Mouse (Mus musculus): ENCODE results near the gene Large1.
"Not testable (repeated sequence)": the region's sequence is repeated elsewhere in the genome, so short reads cannot be mapped to it uniquely, and the experiment has no call there.

Gene Large1

DNA sequence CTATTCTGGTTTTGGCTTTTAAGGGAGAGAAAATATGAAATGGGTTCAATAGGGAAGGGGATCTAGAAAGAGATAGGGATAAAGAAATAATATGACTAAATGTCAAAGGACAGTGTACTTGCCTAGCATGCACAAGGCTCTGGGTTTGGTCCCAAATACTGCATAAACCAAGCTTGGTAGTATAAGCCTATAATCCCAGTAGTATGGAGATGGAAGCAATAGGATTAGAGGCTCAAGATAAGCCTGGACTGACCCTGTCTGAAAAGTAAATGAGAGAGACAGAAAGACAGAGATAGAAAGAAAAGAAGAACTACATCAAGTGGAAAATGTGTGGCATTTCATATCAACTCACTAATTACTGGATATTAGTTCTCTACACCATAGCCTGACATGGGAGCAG lies 180.7 kb downstream of the Large1 start:
- no peak for DNase-seq (ENCODE audit: low read depth, low spot score)

DNA sequence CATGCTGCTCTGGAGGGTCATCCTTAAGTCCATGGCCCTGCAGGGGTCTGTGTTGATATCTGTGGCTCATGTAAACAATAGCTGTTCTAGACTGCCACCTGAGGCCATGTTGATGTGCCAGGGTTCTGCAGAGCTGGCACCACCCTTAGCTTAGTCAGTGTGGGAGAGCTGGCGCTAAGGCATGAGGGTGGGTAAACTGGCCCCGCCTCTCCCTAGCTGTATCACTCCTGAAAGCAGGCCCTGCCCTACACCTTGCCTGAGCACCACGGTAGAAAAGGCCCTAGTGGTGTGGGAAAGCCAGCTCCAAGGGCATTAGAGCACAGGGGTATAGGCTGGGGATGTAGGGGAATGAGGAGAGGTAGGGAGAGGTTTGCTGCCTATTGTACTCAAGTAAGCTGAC lies 191.3 kb downstream of the Large1 start:
- DNase-seq (ENCODE audit: low read depth, low spot score), result no peak

DNA sequence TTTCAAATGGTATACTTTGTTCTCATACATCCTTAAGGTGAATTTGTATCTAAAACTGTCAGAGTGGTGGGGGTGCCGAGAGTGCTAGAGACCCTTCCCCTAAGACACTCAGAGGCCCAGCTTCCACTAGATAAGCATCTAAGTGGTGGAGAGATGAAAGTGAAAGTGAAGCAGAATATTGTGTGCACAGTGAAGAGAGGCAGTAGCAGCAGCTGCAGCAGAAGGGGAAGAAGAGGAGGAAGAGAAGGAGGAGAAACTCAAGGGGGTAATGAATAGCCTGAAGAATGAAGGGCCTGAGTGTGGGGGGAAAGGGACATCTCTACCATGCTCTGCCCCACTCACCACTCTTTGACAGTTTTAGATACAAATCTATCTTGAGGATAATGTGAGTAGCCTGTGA lies 191.8 kb downstream of the Large1 start:
- no peak for DNase-seq (ENCODE audit: low read depth, low spot score)

DNA sequence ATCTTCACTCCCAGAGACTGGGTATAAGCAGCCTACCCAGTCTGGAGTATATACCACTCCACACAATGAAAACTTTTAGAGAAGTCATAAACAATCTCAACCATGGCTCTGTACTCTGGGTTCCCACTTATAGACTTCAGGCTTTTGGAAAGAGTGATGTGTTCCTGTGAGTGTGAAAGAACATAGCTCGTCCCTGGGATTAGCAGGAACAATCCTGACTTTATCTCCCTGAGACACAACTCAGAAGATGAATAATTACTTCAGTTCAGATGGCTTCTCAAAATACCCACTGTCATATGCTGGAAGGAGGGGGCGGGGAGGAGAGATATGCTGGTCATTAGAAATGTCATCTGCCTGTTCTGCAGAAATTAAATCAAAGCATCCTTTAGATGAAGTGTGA lies 192.4 kb downstream of the Large1 start:
- no peak for DNase-seq (ENCODE audit: low read depth, low spot score)

DNA sequence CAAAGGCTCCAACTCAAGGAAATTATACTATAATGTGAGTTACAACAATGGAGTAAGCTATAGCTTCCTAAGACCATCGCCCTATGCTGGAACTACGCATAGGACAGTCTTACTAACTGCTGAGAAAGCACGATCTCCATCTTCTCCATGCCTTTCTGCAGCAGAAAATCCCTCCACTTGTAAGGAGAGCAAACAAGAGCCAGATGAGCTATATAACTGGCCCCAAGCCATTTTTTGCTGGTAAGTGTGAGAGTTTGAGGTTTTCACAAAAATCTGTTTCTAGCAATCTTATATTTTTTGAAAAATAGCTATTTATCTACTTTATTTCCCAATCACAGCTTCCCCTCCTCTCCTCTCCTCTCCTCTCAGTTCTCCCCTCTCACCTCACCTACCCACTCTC lies 206.1 kb downstream of the Large1 start:
- DNase-seq (ENCODE audit: low read depth, low spot score), result no peak

DNA sequence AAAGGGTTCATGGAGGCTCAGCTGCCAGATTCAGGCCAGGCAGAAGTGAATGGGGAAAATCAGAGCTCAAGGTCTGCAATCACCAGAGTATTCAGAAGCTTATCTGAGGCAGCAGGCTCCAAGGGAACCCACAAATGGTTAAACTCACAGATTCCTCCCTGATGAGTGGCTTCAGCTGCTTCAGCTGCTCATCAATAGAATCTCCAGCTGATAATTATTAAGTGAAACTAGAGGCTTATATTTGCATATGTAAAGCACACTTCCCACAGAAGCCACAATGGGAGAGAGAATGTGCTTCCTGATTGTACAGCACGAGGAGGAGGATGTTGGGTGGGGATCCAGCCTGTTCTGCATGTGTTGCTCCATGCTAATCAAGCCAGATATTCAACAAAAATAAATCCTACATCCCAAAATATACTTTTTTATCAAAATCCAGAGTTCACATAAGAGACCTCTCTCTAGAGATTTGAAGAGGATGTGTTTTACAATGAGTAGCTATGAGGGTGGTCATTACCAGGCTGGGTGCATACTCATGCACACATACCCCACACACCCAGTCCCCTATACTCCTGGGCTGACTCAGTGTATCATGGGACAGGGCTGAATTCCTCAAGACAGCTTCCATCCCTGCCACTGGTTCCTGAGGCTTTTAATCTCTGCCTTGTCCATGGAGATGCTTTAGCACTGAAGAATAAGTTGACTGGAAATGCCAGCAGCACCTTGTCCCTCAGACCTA lies 210.5 kb downstream of the Large1 start:
- no peak for DNase-seq (ENCODE audit: low read depth, low spot score)

DNA sequence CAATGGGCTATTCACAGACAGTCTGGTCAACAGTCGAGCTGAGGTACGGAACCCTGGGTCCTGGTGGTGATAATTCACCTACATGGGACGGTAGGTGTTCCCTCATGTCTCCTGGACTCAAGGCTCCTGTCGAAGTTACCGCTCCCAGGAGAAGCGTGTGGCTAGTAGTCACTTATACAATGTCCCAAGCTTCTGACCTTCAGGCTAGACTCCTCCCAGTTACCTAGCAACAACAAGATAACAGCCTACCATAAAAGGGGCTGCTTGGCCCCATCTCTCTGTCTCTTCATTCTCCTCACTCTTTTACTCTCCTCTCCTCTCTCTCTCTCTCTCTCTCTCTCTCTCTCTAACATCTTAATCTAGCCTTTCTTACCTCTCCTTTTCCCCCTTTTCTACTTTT lies 217.9 kb downstream of the Large1 start:
- DNase-seq (ENCODE audit: low read depth, low spot score), result no peak

DNA sequence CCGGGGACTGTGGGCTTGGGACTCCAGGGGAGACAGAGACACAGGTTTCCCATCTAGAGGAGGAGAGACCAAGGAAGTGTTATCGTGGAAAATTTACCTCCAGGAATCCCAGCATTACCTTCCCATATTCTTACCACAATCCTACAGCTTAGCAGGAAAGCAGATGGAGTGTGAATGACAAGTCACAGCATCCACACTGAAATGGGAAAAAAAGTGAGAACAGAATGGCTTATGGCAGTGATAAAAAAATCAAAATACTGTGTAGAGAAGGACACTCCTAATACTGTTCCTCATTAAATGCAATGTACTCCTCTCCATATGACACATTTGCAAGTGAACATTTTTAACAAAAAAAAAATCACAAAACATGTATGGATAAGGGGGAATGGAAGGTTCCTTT lies 221.3 kb downstream of the Large1 start:
- no peak for DNase-seq (ENCODE audit: low read depth, low spot score)

DNA sequence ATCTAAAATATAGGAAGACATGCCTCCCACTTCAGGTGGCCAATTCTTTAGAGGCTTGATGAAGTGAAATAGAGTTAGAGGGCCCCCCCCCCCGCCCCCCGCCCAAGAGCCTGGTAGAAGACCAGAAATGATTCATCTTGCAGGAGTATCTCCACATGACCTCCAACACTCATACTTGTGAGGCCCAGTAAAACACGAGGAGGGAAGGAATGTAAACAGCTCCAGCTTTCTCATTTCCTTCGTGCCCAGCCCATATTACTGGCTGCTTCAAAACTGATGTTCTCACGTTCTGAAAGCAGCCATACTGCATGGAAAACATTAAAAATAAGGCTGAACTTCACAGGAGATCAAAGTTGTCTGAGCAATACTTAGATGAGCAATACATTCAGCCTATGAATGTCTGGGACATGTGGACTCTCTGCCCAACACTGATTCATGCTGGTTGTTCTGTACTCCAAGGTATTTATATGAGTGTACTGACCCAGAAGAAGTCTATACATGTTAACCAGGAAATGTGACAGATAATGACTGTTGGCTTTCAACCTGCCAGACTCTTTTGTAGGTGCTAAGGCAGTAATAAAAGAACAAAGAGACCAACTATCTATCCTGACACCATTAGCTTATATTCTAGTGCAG lies 229.4 kb downstream of the Large1 start:
- DNase-seq (ENCODE audit: low read depth, low spot score), result no peak

DNA sequence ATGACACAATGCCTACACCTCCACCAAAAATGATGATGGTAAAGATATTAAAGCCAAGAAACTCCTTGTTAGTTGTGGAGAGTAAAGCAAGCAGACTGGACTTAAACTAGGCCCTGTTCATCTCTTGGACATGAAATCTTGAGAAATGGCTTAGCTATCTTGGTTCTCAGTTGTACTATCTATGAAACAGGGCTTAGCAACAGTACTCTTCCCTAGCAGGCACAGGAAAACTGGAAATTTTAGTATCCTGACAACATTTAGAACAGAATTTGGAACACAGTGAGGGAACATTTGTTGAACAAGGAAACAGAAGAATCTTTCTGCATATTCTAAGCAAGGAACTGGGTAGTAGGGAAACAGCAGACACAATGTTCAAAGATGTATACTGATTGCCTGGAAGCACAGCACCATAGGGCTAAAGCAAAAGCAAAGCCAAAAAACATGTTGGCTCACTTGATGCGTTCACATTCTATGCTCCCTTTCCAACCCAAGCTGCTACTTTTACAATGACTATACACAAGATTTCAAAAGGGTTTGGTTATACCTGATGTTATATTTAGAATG lies 240.9 kb downstream of the Large1 start:
- DNase-seq (ENCODE audit: low read depth, low spot score), result no peak

DNA sequence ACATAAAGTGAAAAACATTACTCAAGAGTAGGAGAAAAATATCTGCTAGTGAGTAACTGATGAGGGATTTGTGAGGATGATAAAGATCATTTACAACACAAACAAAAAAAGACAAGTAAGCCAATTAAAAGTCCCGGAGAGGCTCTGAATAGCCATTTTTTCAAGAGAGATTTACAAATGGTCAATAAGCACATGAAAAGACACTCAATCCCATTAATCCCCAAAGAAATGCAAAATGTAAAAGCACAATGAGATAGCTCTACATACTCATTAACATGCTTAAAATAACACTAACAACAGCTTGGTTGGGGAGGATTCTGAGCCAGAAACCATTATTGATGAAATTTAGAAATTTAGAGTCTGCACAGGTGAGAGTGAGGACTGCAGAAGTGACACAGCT lies 249.3 kb downstream of the Large1 start:
- no peak for DNase-seq (ENCODE audit: low read depth, low spot score)

DNA sequence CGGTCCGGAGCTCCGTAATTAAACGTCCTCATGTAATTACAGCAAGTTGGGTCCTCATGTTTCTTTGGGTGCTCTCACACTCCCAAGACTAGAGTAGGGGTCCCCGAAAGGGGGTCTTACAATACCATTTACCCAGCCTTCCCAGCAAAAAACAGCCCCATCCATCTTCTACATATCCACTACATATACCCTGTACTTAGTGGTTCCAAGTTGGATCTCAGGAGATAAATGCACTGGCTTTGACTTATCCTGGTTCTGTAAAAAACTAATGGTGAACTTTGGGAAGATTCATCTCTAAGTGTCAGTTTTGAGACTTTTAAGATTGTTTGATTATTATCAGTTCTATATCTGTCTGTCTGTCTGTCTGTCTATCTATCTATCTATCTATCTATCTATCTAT lies 252.3 kb downstream of the Large1 start:
- no peak for DNase-seq (ENCODE audit: low read depth, low spot score)

DNA sequence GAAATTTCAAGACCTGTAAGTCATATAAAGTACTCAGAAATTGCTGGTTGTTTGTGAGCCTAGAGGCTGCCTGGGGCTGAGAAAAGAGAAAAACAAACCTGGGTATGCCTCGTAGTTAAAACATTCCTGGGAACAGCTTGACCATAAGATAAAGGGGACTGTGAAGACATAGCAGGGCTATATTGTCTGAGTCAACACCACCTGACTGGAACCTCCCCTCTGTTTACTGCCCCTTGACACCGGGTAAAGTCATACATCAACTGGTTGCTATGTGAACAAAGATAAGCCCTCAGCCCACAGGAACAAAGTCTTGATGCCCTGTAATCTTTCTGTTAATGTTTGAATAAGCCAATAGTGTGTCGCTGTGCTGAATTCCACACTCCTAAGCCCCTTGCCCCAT lies 252.7 kb downstream of the Large1 start:
- DNase-seq (ENCODE audit: low read depth, low spot score), result not testable (repeated sequence)

DNA sequence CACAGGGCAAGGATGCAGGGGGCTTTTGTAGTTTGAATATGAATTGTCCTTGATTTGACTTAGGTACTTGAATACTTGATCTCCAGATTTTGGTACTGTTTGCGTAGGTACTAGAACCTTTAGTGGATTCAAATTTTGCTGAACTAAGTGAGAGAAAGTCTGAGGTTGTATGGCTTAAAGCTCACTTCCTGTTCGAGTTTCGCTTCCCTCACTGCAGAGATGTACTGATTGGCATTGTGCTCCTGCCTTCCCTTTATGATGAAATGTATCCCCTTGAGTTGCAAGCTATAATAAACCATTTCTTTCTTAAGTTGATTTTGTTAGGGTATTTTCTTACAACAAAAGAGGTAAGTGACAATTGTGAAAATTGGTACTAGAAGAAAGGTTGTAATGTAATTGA lies 253.8 kb downstream of the Large1 start:
- no peak for DNase-seq (ENCODE audit: low read depth, low spot score)

DNA sequence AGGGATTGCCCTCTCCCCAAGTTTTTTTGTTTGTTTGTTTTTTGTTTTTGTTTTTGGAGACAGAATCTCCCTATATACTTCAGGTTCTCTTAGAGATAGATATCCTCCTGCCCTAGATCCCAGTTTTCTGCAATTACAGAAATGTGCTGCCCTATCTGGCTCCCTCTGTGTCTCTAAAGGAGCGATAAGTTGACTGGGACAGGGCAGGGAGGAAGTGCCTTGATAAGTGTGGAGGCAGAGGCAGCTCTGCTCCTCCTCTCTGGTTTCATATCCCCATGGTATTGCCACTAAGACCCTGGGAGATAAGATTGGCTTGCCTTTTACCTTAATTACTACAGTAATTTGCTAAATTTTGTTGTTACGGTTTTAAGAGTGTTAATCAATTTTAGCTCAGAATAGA lies 256.4 kb downstream of the Large1 start:
- DNase-seq (ENCODE audit: low read depth, low spot score), result no peak

DNA sequence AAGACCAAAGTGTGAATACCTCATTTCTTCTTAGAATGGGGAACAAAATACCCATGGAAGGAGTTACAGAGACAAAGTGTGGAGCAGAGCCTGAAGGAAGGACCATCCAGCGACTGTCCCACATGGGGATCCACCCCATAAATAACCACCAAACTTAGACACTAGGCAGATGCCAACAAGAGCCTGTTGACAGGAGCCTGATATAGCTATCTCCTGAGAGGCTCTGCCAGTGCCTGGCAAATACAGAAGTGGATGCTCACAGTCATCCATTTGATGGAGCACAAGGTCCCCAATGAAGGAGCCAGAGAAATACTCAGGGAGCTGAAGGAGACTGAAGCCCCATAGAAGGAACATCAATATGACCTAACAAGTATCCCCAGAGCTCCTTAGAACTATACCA lies 275.6 kb downstream of the Large1 start:
- not testable (repeated sequence) for DNase-seq (ENCODE audit: low read depth, low spot score)

DNA sequence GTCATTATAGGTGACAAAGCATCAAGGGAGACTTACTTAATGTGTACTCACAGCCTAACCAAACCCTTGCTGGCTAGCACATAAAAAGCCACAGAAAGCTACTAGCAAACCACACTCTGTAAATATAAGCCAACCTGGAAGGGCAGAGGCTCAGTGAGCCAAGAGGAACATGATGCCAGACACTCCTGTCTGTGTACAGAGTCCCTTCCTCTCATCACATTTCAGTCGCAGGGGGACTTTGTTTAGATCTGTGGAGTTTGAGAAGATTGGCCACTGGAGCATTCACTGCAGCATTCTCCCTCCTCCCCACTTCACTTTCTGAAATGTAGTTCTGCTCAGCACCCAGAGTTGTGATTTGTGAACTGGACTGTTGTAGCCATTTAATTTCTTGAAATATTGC lies 291.9 kb downstream of the Large1 start:
- DNase-seq (ENCODE audit: low read depth, low spot score), result no peak

DNA sequence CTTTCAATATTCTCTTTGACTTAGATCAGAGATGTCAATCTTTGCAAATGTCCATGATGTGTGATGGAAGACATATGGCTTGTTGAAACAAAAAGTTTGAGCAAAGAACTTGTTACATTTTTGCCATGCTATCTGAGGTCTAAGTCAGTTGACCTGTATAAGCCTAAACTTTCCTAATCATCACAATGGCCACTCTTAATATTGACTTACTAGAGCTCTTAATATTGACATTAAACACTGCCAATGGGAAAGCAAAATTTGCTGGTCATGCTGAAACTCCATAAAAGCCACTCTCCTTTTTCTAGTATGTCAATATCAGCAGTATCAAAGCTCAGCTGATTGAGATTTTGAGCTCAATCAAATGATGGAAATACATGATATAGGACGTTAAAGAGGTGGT lies 298.6 kb downstream of the Large1 start:
- no peak for DNase-seq (ENCODE audit: low read depth, low spot score)

DNA sequence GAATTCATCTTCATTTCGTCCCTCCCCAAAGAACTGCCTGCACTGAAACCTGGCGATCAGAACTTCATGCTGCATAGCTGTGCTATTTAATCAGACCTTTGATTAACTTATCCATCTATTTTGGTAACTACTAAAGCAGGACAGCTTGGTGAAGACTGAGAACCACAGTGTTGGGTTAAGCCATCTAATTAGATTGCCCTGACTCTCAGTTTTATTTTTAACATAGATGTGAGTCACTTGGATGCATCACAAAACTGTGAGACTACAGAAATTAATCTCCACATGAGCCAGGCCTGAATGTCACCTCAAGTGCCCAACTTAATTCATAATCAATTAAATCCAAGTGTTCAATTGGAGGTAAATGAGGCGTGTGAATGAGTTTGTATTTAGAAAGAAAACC lies 299.5 kb downstream of the Large1 start:
- DNase-seq (ENCODE audit: low read depth, low spot score), result no peak

DNA sequence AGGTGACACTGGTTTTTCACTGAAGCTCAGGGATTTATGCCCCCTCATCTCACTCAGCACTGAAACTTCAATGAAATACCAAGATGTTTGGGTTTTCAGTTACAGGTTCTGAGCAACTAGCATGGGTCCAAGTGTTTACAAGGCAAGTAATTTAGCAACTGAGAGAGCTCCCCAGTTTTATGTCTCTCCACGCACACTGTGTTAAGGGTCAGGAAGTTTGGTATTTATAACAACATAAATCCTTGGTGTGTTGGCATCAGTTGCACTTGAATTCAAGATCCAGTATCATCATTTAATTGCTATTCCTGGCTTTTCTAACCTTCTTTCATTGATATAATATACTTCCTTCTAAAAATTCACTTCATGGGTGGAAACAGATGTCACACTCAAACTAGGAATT lies 300.9 kb downstream of the Large1 start:
- no peak for DNase-seq (ENCODE audit: low read depth, low spot score)

DNA sequence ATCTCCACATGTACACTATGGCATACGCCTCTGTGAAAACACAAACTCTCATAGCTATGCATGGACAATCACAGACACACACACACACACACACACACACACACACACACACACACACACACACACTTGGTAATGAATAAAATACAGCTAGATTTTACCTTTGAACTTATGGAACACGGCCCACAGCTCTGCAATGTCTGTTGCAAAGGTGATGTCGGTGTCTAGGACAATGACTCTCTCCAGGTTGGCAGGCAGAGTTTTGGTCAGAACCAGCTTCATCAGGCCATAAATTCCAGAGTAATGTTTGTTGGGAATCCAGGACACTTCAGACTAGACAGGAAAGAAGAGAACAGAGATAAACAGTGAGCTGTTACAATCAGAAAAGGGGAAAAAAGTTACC lies 305.2 kb downstream of the Large1 start:
- no peak for DNase-seq (ENCODE audit: low read depth, low spot score)

DNA sequence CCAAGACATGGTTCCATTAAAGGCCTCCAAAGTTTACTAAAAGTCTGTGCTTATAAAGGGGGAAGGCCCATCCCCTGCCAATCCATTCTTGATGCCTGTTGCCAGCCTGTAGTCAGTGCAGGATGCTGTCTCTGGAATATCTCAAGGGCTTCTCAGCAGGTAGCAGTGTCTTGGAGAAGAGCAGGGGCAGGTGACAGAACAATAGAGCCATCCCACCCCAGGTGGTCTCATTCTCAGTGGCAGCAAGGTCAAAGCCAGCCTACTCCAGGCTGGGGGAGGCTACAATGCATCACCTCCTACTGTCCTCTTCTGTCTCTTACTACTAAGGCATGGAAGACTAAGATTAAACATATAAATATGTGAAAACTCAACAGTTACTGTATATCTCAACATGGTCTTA lies 323.6 kb downstream of the Large1 start:
- DNase-seq (ENCODE audit: low read depth, low spot score), result no peak

DNA sequence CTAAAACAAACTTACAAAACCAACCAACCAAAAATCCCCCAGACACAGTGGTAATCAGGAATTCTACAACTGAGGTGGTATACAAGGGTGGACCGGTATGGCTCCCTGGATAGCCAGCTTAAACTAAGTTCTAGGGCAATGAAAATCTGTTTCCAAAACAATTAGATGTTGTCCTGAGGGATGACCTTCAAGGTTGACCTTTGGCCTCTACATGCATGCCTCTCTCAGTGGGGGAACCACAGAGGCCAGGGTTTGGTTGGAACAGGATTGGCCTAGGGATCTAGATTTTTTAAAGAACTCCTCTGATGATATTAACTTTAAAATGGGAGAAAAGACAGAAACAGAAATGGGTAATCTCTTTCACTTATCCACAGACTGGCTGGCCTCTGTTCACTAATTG lies 335.1 kb downstream of the Large1 start:
- DNase-seq (ENCODE audit: low read depth, low spot score), result no peak
